Mouse (Mus musculus): ENCODE measurements around the gene Slc41a2. TPM values are rescaled to one million over a fixed set of nuclear protein-coding genes. Genes with fewer than 3 reads are reported as not detected.

Slc41a2 gene
- 4.1 TPM for polyA plus RNA-seq (2017; shearing (Covaris generic))

DNA sequence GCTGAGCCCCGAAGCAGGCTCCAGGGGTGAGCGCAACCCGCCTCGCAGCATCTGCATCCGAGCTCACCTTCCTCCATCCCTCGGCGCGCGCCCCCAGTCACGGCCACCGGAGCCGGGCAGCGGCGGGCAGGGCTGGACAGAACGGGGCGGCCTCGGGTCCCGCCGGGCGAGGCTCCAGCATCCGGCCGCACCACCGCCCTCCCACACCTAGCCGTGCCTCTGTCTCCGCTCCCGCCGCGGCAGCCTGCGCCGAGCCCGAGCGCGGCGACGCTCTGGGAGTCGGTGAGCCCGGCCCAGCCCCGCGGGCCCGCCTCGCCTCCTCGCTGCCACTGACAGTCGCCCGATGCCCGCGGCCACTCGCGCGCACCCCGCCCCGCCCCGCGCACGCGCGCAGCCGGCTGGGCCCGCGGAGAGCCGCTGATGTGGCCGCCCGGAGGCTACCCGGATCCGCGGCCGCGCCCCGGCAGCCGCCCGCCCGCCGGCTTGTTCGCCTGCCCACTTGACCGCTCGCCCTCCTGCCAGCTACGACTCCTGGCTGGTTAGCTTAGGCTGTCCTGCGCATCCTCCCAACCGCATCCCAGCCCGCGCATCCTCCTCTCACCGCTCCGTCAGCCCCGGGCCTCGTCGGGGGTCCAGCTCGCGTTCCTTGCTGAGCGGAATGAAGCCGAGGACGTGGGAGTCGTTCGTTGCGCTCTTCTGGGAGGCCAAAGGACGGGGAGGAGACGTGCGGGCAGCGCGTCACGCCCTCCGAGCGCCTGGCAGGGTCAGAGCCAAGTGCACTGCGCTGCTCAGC is at the start of gene Slc41a2:
TSS of gene Slc41a2 (minus strand) at position 724 of the 793 bp plus-strand sequence.

GRCm38 (mm10) chr10:83359956-83360355 is 22.3 kb upstream of the Slc41a2 start, which contains the start of gene D10Wsu102e:
Gene D10Wsu102e (plus strand): TSS chr10:83360221.

Other genes starting within 250 kb of the Slc41a2 start
- gene D10Wsu102e, start 22.3 kb upstream of the Slc41a2 start, polyA plus RNA-seq (2017; shearing (Covaris generic)), result 0.57 TPM
- gene Aldh1l2, start 196.3 kb upstream of the Slc41a2 start, polyA plus RNA-seq (2017; shearing (Covaris generic)), result 0.19 TPM
- 41.6 TPM for gene Washc4, start 205.9 kb upstream of the Slc41a2 start, polyA plus RNA-seq (2017; shearing (Covaris generic))

Measured in effector memory CD4-positive, alpha-beta T cell, adult 5 months (primary cell).